Mouse (Mus musculus) c-Kit-negative CD71-positive TER-119-positive erythroid progenitor cells, embryonic 14.5 days (primary cell): ENCODE measurements around the gene Phtf2.

ENCODE experiments used
- DNase-seq: peaks from one replicate; pipeline ENCODE4 v3.0.0-alpha.2; 2013; ENCODE audit warnings: low read depth, low spot score

Phtf2 gene

DNA sequence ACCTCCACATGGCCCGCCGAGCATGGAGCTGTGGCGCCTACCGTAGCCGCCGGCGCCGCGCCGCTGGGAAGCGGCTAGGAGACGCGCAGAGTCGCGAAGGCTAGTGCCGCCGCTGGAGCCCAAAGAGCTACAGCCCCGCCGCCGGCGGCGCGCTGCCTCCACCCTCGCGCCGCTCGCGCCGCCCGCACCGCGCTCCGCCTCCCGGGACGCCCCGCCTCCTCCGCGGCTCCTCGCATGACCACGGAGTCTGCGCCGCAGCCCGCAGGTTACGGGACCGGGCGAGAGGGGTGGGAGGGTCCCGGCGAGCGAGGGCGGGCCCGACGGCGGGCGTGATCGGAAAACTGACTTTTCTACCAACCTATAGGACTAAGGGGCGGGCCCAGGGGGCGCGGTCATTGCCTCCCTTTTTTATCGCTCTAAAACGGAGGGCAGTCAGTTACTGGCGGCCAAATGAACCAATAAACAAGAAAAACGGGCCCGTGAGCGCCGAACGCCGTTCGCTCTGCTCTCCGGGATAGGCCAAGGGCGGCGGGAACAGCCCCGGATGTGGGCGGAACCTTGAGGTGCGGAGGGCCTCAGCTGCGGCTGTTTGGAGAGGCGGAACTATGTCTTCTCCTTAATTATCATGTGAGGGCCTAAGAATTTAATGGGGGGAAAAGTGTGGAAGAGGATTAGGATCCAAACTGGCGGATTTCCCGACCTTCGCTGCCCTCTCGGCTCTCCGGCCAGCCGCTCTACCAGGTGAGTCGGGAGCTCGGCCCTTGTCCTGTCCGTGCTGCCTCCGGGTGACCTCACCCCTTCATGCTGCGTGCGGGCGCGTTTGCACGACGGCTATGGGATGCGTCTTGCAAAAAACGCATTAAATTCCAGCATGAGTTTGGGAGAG lies at the start of gene Phtf2, which contains the start of gene Tmem60:
Gene Phtf2, minus strand, starts transcription at position 210 of the 886 bp plus-strand sequence.
Gene Tmem60, plus strand, starts transcription at position 277 of the 886 bp plus-strand sequence.
- DNase-seq, result peak; percentile 99

- no peak for DNase-seq
These were observed 49.4 kb upstream of the Phtf2 start for GRCm38 (mm10) chr5:20931300-20931699.

DNA sequence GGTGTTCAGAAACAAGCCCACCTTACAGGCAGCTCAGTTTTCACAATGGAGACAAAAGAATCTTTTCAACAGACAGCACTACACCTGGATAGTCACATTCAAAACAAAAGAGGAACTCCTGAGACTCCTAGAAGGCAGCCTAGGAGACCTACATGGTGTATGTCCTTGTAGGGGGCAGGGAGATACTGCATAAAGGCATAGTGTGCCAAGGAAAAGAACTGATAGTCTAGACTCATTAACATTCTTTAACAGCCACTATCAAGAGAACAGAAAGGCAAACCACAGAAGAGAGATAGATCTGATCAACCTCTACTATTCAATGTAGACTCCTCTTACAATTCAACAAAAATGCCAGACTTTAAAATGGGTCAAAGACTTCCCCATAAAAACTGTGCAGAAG lies 48.5 kb upstream of the Phtf2 start:
- no peak for DNase-seq

GRCm38 (mm10) chr5:20929669-20930151 lies 47.8 kb upstream of the Phtf2 start:
- no peak for DNase-seq

DNA sequence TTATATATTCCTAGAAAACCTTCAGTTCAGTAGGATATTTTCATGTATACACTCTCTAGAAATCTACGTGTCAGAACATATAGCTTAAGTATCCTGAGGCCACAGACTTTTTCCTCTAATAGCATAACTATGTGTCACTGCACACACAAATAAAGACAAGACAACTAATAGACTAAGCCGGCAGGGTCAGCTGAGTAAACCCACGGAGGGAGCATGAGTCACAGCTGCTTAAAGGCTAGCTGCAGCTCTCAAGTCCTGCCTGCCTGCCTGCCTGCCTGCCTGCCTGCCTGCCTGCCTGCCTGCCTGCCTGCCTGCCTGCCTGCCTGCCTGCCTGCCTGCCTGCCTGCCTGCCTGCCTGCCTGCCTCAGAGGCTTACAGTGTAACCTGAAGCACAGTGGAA lies 43.5 kb upstream of the Phtf2 start:
- DNase-seq, result no peak

DNA sequence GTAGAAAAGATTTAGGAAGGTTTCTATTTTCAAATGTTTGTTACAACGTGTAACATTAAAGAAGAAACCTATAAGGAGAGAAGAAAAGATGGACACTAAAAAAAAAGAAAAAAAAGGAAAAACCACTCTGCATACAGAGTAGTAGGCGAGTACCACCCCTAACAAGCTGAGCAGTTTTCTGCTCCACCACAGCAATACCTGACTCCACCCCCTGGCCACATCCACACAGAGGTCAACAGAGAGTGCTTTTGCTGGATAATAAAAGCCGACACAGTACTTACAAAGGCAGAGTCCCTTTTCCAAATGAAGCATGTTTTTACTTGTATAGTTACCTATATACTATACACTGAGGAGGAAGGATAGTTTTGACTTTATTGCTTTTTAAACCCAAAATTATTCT lies 42.7 kb upstream of the Phtf2 start:
- no peak for DNase-seq

- DNase-seq, result no peak
These were observed 37.6 kb upstream of the Phtf2 start for GRCm38 (mm10) chr5:20919566-20919965.

DNA sequence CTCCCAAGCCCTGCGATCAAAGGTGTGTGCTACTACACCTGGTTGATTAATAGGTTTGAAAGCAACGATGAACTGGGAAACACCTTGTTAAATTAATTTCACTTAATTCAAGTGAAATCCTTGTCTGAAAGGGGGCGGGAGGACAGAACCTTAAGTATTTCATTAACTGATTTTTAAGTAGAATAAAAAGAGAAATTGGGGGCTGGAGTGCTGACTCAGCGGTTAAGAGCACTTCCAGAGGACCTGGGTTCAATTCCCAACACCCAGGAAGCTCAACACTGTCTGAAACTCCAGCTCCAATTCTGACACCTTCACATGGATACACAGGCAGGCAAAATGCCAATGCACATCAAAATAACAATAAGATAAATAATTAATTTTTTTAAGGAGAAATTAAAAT lies 37.0 kb upstream of the Phtf2 start:
- DNase-seq, result no peak

- DNase-seq, result no peak
These were observed 31.7 kb upstream of the Phtf2 start for GRCm38 (mm10) chr5:20913372-20914275.

DNA sequence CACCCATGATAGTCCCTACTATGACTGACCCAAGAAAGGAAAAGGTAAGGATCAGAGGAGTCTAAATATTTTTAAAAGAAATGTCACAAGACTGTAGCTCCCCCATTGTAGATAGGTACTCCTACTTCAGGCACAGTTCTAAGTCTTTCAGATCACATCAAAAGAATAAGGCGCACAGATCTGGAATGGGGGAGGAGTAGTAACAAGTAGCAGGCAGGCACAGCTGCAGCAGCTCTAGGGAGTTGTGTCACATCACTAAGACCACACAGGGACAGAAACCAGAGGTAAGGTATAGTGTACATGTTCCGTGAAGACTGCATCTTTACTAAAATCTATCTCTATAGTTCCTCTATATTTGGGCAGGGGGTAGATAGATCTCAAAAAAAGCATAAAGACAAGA lies 29.8 kb upstream of the Phtf2 start:
- no peak for DNase-seq

DNA sequence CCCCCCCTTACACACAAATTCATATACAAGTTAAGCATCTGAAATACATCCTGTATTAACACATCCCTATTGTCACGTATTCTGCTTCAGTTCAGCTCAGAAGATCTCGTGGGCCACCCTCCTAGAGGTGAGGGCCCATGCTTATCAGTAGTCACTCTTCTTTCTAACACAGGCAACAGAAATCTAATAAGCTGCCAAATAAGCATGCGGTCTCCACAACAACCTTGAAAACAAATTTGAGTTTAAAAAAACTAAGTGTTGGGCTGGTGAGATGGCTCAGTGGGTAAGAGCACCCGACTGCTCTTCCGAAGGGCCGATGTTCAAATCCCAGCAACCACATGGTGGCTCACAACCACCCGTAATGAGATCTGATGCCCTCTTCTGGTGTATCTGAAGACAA lies 24.3 kb upstream of the Phtf2 start:
- no peak for DNase-seq

- no peak for DNase-seq
These were observed 23.5 kb upstream of the Phtf2 start for GRCm38 (mm10) chr5:20905437-20905836.

- no peak for DNase-seq
These were observed 22.7 kb upstream of the Phtf2 start for GRCm38 (mm10) chr5:20904647-20905046.

DNA sequence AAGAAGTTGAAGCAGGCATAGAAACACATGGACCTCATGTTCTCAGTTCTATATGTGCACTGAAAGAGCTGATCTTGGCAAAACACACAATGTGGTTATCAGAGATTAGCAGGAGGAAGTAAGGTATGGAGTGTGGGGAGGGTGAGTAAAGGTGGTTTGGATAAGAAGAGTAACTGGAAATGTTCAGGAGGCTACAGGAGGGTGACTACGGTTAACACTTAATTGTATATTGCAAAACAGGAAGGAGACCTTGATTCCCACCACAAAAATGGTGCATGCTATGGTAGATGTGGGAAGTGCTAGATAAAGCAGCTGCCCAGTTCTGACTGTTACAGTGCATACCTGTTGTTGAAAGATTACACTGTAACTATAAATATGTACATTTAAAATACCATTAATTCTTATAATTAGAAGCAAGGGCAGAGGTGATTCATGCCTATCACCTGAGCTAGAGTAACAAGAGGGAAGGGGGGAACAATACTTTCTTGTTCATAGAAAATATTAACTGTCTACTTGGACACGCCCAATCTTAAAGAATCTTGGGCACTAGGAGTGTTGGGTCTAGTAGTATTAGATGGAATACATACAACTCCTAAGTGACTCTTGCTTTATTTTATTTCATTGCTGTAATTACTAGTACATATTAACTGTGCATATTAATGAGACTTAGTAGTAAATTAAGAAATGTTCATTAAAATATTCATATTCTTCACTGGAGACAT lies 15.7 kb upstream of the Phtf2 start:
- peak; percentile 71 for DNase-seq

GRCm38 (mm10) chr5:20884036-20884620 lies 2.2 kb upstream of the Phtf2 start:
- no peak for DNase-seq

DNA sequence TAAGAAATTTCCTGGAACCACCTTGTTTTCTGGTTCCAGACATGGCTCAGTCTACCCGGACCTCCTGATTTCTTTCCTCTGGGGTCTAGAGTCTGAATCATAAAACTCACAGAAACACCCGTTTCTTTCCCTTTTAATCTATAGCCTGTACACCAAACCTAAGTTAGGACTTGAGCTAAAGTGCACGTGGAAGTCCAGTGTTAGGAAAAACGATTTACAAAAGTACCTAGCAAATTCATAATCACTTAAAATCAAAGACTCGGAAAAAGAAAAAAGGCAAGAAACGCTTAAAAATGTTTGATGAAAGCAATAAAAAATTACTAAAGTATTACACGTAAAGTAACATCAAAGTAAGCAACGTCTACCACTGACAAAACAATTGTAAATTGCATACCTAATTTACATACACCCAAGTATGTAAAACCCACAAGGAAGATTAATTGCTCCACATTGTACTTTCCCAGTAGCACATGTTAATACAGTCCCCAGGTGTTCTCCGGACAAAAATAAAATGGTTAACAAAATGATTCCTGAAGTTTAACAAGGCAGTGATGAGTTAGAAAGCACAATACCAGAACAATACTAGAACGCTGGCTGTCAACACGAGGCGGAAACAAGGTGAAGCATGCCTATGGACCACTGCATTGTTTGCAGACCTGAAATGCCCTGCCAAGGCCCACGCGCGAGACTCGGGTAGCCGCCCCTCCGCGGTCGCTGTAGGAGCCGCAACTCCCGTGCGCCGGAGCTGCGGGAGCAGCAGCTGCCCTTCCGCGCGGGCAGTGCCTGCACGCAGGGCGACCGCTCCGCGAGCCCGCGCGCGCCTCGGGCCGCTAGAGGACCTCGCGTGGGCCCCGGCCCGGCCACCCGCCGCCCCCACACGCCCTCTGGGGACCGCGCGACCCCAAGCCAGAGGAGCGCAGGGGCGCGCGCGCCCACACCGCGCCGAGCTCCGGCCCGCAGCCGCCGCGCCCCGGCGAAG lies 838 bp downstream of the Phtf2 start:
- no peak for DNase-seq

DNA sequence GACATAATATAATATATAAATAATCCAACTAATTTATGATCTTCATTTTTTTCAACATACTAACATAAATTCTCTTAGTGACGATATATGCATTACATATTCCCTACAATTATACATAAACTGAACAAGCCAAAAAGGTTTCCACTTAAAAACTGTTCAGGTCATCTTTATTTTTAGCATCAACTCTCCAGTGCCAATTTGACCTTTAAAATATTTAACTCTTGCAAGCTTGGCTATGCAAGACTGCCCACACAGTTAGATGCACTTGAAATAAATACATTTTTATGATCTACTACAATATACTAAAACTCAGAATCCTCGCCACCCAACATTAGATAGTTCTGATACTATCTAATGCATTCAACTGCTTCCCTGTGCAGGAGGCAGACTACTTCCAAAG lies 1.5 kb downstream of the Phtf2 start:
- DNase-seq, result no peak

- DNase-seq, result no peak
These were observed 4.9 kb downstream of the Phtf2 start for GRCm38 (mm10) chr5:20876934-20877426.

- DNase-seq, result no peak
These were observed 8.8 kb downstream of the Phtf2 start for GRCm38 (mm10) chr5:20873146-20873545.
